Mouse (Mus musculus) liver, adult 2 months (tissue): ENCODE measurements at regions not wholly inside any gene's neighbourhood (a gene's known extent, or its start where the extent isn't known, plus 50 kb on each side); places are given as distances from the start of the nearest gene placed in this dataset.

Source experiments
- CTCF ChIP-seq: fragments of 200-500 bp; IDR thresholded peaks from 2 replicates; pipeline ENCODE4 v1.5.1; 2011; ENCODE audit warnings: low read depth, low read length, control low read depth
- POLR2A ChIP-seq: fragments of 200-500 bp; IDR thresholded peaks from 2 replicates; pipeline ENCODE4 v1.6.1; 2011; ENCODE audit warnings: low read length, control low read depth; ENCODE audit not compliant: insufficient read depth; ENCODE audit errors: extremely low read depth

- no peak for TF ChIP-seq POLR2A
- TF ChIP-seq CTCF, result no peak
Measured at GRCm38 (mm10) chr3:19420912-19421311, 207.6 kb downstream of the 1700064H15Rik start.
